Mouse (Mus musculus) G1E (cell line): ENCODE data around the gene Cflar.

Experiments used
- CTCF ChIP-seq: IDR thresholded peaks from 2 replicates; pipeline ENCODE4 v1.5.1; 2012; ENCODE audit warnings: low read depth, low read length, inconsistent platforms, mixed read lengths
- POLR2AphosphoS5 ChIP-seq: IDR thresholded peaks from 2 replicates; pipeline ENCODE4 v1.6.1; 2012; ENCODE audit warnings: low read depth, low read length, inconsistent platforms; ENCODE audit not compliant: insufficient replicate concordance
- TAL1 ChIP-seq: conservative IDR thresholded peaks from 2 replicates; pipeline ENCODE4 v1.6.1; 2012; ENCODE audit warnings: low read depth, low read length, inconsistent platforms, mixed read lengths

GRCm38 (mm10) chr1:58769701-58770100 lies 58.4 kb downstream of the Cflar start:
- no peak for TF ChIP-seq POLR2AphosphoS5
- TF ChIP-seq CTCF: no peak
- no peak for TF ChIP-seq TAL1
